Mouse (Mus musculus): ENCODE results near the gene Dync1li2.

DNA sequence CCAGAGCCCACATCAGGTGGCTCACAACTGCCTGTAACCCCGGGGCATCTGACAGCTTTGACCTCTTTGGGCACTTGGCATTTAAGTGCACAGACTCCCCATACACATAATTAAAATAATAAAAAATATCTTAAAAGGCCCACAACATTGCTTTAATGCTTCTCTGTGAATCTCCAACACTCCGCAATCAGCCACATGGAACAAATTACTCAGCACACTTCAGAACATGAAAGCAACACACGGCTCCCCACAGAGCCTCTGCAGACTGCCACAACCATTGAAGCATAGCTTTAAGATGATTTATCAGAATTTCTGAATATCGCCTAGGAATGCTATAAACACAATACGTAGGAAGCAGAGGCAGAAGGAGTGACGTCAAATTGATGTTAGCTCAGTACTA, 26.8 kb downstream of the Dync1li2 start:
- TF ChIP-seq CTCF (conservative IDR thresholded peaks at IDR 0.05 in 1 of 2, IDR thresholded peaks at IDR 0.05 in 1 of 2; ENCODE audit: low read depth in 2 of 2, low read length in 2 of 2) (no peak), BHLHE40 (IDR thresholded peaks at IDR 0.05; ENCODE audit: low read depth, low read length) (no peak), EP300 (IDR thresholded peaks at IDR 0.05; ENCODE audit: low read length) (peak; percentile 68), ZKSCAN1 (IDR thresholded peaks at IDR 0.05; ENCODE audit: borderline replicate concordance, low read depth, low read length) (no peak), GABPA (IDR thresholded peaks at IDR 0.05; ENCODE audit: insufficient replicate concordance, low read depth, low read length) (no peak), POLR2A (IDR thresholded peaks at IDR 0.05; ENCODE audit: low read depth, low read length) (no peak), MYC (IDR thresholded peaks at IDR 0.05; ENCODE audit: low read depth, low read length) (no peak), MAFK (IDR thresholded peaks at IDR 0.05; ENCODE audit: insufficient replicate concordance, low read length) (no peak), CHD2 (IDR thresholded peaks at IDR 0.05; ENCODE audit: low read length) (no peak), KAT2A (IDR thresholded peaks at IDR 0.05; ENCODE audit: insufficient replicate concordance, low read length) (no peak), HCFC1 (IDR thresholded peaks at IDR 0.05; ENCODE audit: low read depth, low read length) (no peak), NRF1 (IDR thresholded peaks at IDR 0.05; ENCODE audit: low read depth, low read length) (no peak), SMC3 (IDR thresholded peaks at IDR 0.05; ENCODE audit: low read depth, low read length) (no peak), TBP (conservative IDR thresholded peaks at IDR 0.05; ENCODE audit: low read depth, low read length) (no peak)

All from CH12.LX (cell line).